Mouse (Mus musculus) heart, postnatal 4 days (tissue): ENCODE results near the gene Polg. TPM values are rescaled to one million over a fixed set of nuclear protein-coding genes. Genes with fewer than 3 reads are reported as not detected.

ENCODE experiments used
- DNase-seq: peaks from one replicate; pipeline ENCODE4 v3.0.0; 2021
- total RNA-seq, 2 experiments: library from RNA; stranded (reverse); gene quantifications; 2 replicates each; pipeline ENCODE4 v1.2.3; 2021

The Polg gene
- total RNA-seq, 2 experiments from 2014 or later = 55.9 to 61.3 TPM

- DNase-seq = no peak
These were observed 36.3 kb upstream of the Polg start for GRCm38 (mm10) chr7:79502152-79503102.

GRCm38 (mm10) chr7:79501581-79502031 is 35.4 kb upstream of the Polg start:
- no peak for DNase-seq

GRCm38 (mm10) chr7:79500681-79501306 is 34.6 kb upstream of the Polg start:
- DNase-seq = no peak

GRCm38 (mm10) chr7:79499596-79500570 is 33.7 kb upstream of the Polg start:
- no peak for DNase-seq

- peak; percentile 77 for DNase-seq
These were observed 32.9 kb upstream of the Polg start for GRCm38 (mm10) chr7:79498965-79499595.

GRCm38 (mm10) chr7:79498356-79498755 is 32.2 kb upstream of the Polg start:
- DNase-seq = no peak

GRCm38 (mm10) chr7:79497701-79498115 is 31.5 kb upstream of the Polg start:
- no peak for DNase-seq

- no peak for DNase-seq
These were observed 30.7 kb upstream of the Polg start for GRCm38 (mm10) chr7:79496816-79497328.

GRCm38 (mm10) chr7:79495988-79496815 is 30.0 kb upstream of the Polg start:
- peak; percentile 93 for DNase-seq

- DNase-seq = peak; percentile 63
These were observed 27.8 kb upstream of the Polg start for GRCm38 (mm10) chr7:79493915-79494314.

GRCm38 (mm10) chr7:79486528-79486927 is 20.4 kb upstream of the Polg start:
- DNase-seq = no peak

GRCm38 (mm10) chr7:79474831-79475399 is 8.8 kb upstream of the Polg start:
- DNase-seq = no peak

- DNase-seq = no peak
These were observed 7.5 kb upstream of the Polg start for GRCm38 (mm10) chr7:79473496-79474194.

- no peak for DNase-seq
These were observed 6.6 kb upstream of the Polg start for GRCm38 (mm10) chr7:79472792-79473191.

GRCm38 (mm10) chr7:79471436-79471835 is 5.3 kb upstream of the Polg start:
- DNase-seq = no peak

- DNase-seq = no peak
These were observed 4.6 kb upstream of the Polg start for GRCm38 (mm10) chr7:79470718-79471117.

GRCm38 (mm10) chr7:79469766-79470165 is 3.6 kb upstream of the Polg start:
- no peak for DNase-seq

GRCm38 (mm10) chr7:79468994-79469393 is 2.8 kb upstream of the Polg start:
- no peak for DNase-seq

GRCm38 (mm10) chr7:79467951-79468350 is 1.8 kb upstream of the Polg start:
- DNase-seq = no peak
